Mouse (Mus musculus) liver, adult 2 months (tissue): ENCODE results near the gene Klk1b1. TPM values are rescaled to one million over a fixed set of nuclear protein-coding genes. Genes with fewer than 3 reads are reported as not detected.

Experiments used
- DNase-seq: peaks from one replicate; pipeline ENCODE4 v3.0.0-alpha.2; 2011; ENCODE audit warnings: low read depth, low spot score; ENCODE audit errors: extremely low read depth
- H3K27ac ChIP-seq: fragments of 200-500 bp; replicated peaks from 2 replicates; pipeline ENCODE4 v1.5.1; 2012; ENCODE audit warnings: low read depth, mild to moderate bottlenecking, control low read depth, inconsistent platforms, low read length; ENCODE audit not compliant: insufficient read depth
- H3K27me3 ChIP-seq: fragments of 200-500 bp; 2 replicates; pipeline ENCODE4 v1.6.1; 2012; ENCODE audit warnings: mild to moderate bottlenecking, moderate library complexity, low read length, inconsistent platforms; ENCODE audit not compliant: control insufficient read depth, insufficient read depth
- H3K36me3 ChIP-seq: fragments of 200-500 bp; 2 replicates; pipeline ENCODE4 v1.6.1; 2012; ENCODE audit warnings: low read length, inconsistent platforms; ENCODE audit not compliant: control insufficient read depth, insufficient read depth
- H3K4me1 ChIP-seq: fragments of 200-500 bp; 2 replicates; pipeline ENCODE4 v1.6.1; 2011; ENCODE audit warnings: low read length; ENCODE audit not compliant: control insufficient read depth, insufficient read depth
- H3K4me3 ChIP-seq: fragments of 200-500 bp; 2 replicates; pipeline ENCODE4 v1.5.1; 2011; ENCODE audit warnings: low read depth, mild to moderate bottlenecking, control low read depth, low read length, moderate library complexity; ENCODE audit not compliant: insufficient read depth
- H3K79me2 ChIP-seq: fragments of 200-500 bp; 2 replicates; pipeline ENCODE4 v1.6.1; 2012; ENCODE audit warnings: inconsistent platforms, mild to moderate bottlenecking, low read length, moderate library complexity; ENCODE audit not compliant: control insufficient read depth, insufficient read depth
- H3K9ac ChIP-seq: fragments of 200-500 bp; 2 replicates; pipeline ENCODE4 v1.6.1; 2012; ENCODE audit warnings: low read depth, mild to moderate bottlenecking, control low read depth, inconsistent platforms, low read length
- CTCF ChIP-seq: fragments of 200-500 bp; IDR thresholded peaks from 2 replicates; pipeline ENCODE4 v1.5.1; 2011; ENCODE audit warnings: low read depth, low read length, control low read depth
- POLR2A ChIP-seq: fragments of 200-500 bp; IDR thresholded peaks from 2 replicates; pipeline ENCODE4 v1.6.1; 2011; ENCODE audit warnings: low read length, control low read depth; ENCODE audit not compliant: insufficient read depth; ENCODE audit errors: extremely low read depth
- WGBS: fragments of 180-500 bp; shearing (Covaris S2); methylation state at CpG from one replicate; pipeline ENCODE4 v1.1.7; 2018; 5-methylcytosine and 5-hydroxymethylcytosine counted together
- polyA plus RNA-seq: library from polyadenylated mRNA; depleted of rRNA; stranded (reverse); fragments of >200 nt; gene quantifications from 2 replicates; pipeline ENCODE4 v1.2.3, GENCODE M21; 2012
- total RNA-seq: library from RNA; depleted of rRNA; stranded (reverse); fragments of >200 nt; gene quantifications from 2 replicates; pipeline ENCODE4 v1.2.3, GENCODE M21; 2014

The Klk1b1 gene
- total and polyA plus RNA-seq, 2 experiments: not detected

DNA sequence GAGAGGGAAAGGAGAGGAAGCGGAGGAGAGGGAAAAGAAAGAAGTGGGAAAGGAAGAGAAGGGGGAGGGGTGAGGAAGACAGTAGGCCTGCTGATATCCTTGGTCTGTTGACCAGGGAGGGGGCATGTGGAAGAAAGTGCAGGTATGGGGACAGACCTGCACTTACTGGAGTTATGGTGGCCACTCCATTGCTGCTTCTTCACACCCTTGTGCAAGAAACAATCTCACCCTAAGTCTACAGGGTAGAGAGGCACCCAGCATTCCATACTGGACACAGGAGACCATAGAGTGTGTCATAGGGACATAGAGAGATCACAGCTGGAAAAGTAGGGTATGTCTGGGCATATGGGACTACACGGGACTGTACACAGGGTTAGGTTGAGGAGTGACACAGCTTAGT lies 44.6 kb upstream of the Klk1b1 start:
- Histone ChIP-seq H3K27ac (no peak overlapping the region), H3K79me2 (no peaks in the 10 kb centered on the region), H3K4me3 (no peak overlapping the region), H3K36me3 (no peaks in the 10 kb centered on the region), H3K9ac (no peak overlapping the region), H3K4me1 (no peaks in the 10 kb centered on the region), H3K27me3 (no peaks in the 10 kb centered on the region)
- no peak for DNase-seq
- WGBS: 71% methylated on average over 2 of the region's 2 CpGs
- TF ChIP-seq POLR2A (no peak), CTCF (no peak)

DNA sequence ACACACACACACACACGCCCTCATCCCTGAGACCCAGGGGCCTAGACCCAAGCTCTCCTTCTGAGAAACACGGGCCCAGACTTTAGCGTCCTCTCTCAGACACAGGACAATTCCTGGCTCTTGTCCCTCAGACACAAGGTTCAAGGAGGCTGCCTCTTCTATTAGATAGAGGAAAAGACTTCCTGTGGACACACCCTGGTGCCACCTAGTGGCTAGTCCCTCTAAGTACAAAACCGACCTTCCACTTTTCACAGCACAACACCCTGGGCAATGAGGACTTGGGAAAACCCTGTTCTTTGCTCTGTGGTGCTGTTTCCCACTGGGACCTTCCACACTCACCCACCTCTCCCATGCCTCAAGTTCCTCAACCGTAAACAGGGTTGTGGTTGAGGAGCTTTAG lies 40.6 kb upstream of the Klk1b1 start:
- no peak overlapping the region for H3K9ac ChIP-seq
- no peaks in the 10 kb centered on the region for H3K36me3 ChIP-seq
- H3K79me2 ChIP-seq: no peaks in the 10 kb centered on the region
- no peaks in the 10 kb centered on the region for H3K27me3 ChIP-seq
- H3K4me1 ChIP-seq: no peaks in the 10 kb centered on the region
- WGBS: 68% methylated on average over 5 of the region's 5 CpGs
- H3K27ac ChIP-seq: no peak overlapping the region
- DNase-seq: peak; percentile 4
- H3K4me3 ChIP-seq: no peak overlapping the region
- peak; percentile 13; the same call in 1 of the 2 replicates for TF ChIP-seq CTCF
- no peak for TF ChIP-seq POLR2A

DNA sequence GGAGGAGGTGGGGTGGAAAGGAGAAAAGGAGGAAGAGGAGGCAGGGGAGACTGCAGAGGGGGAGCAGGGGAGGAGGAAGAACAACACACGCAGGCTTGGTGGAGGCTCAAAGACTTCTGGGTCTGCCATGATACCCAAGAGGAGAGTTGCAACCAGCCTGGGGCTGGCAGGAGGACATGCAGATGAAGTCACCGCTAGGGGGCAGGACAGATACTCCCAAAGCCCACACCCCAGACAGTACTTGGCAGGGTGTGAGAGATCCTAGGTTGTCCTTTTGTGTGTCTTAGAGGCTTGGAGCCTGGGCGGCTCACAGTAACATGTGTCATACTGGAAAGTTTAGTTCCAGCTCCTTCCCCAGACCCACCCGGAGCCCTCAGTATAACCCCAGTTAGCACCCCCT lies 38.0 kb upstream of the Klk1b1 start:
- Histone ChIP-seq H3K36me3 (no peaks in the 10 kb centered on the region), H3K79me2 (no peaks in the 10 kb centered on the region), H3K4me3 (no peak overlapping the region), H3K9ac (no peak overlapping the region), H3K4me1 (no peaks in the 10 kb centered on the region), H3K27ac (no peak overlapping the region), H3K27me3 (no peaks in the 10 kb centered on the region)
- WGBS: 49% methylated on average over 4 of the region's 4 CpGs
- DNase-seq: peak; percentile 5
- TF ChIP-seq CTCF (peak; percentile 60), POLR2A (no peak)

DNA sequence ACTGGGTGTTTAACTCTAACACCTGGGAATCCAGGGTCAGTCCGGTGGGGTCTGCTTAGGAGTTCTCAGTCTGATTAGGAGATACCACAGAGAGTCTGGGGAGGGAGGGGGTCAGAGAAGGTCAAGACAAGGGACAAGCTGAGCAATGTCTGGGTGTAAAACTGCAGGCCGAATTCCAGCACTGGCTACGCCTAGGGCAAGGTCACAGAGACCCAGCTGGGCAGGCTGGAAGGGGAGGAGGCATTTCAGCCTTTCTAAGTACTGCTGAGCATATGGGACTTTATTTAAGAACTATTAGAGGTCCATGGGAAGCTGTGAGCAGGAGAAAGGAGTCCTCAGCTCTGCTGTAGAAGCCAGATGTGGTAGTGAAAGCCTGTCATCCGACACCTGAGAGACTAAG lies 34.2 kb upstream of the Klk1b1 start:
- Histone ChIP-seq H3K36me3 (no peaks in the 10 kb centered on the region), H3K4me1 (no peaks in the 10 kb centered on the region), H3K4me3 (no peak overlapping the region), H3K9ac (no peak overlapping the region), H3K79me2 (no peaks in the 10 kb centered on the region), H3K27me3 (no peaks in the 10 kb centered on the region), H3K27ac (no peak overlapping the region)
- 44% methylated on average over 4 of the region's 4 CpGs for WGBS
- no peak for DNase-seq
- TF ChIP-seq CTCF: no peak

DNA sequence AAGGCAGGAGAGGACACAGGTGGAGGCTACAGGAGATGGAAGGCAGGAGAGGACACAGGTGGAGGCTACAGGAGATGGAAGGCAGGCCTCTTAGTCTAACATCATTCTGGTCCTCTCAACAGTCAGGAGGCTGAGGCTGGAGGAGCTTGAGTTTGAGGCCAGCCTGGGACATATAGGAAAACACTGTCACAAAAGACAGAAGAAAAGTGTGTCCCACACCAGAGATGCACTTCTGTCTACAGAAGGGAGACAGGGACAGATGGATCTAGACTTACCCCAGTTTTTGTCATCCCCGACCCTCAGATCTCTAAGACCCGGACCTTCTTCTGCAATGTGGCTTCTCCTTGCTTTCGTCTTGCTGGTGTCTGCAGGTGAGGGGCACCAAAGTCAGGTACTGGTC lies 33.1 kb upstream of the Klk1b1 start, which contains the start of gene Klk15:
Klk15 (plus strand) TSS at position 301 of the 400 bp plus-strand sequence.
- no peak within 1 kb of the TSS for H3K4me3 ChIP-seq
- no peaks in the 10 kb centered on the region for H3K4me1 ChIP-seq
- no peaks in the 10 kb centered on the region for H3K36me3 ChIP-seq
- TF ChIP-seq CTCF (no peak), POLR2A (no peak)
- no peaks in the 10 kb centered on the region for H3K79me2 ChIP-seq
- H3K9ac ChIP-seq: no peak within 1 kb of the TSS
- no peak for DNase-seq
- WGBS: 89% methylated on average over 3 of the region's 3 CpGs
- H3K27ac ChIP-seq: no peak within 1 kb of the TSS
- H3K27me3 ChIP-seq: no peaks in the 10 kb centered on the region

DNA sequence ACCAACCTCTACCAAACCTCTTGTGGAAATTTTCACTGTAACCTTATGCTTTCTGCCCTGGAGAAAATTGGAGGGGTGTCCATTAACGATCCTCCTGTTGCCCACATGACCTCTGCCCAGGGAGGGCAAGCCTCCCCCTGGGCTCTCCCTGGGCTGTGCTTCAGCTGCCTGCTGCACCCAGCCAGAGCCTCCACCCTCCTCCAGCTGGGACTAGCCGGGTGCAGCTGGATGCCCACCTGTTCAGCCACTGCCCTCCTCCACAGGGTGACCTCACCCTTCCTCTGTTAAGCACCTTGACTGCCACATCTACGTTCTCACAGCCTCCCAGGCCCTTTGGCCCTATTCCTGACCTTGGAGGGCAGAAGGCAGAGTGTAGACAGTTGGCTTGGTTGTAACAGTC lies 31.8 kb upstream of the Klk1b1 start:
- H3K79me2 ChIP-seq: no peaks in the 10 kb centered on the region
- DNase-seq: no peak
- TF ChIP-seq CTCF: no peak
- TF ChIP-seq POLR2A: no peak
- H3K36me3 ChIP-seq: no peaks in the 10 kb centered on the region
- no peak overlapping the region for H3K4me3 ChIP-seq
- H3K4me1 ChIP-seq: no peaks in the 10 kb centered on the region
- H3K27ac ChIP-seq: no peak overlapping the region
- 49% methylated on average over 3 of the region's 3 CpGs for WGBS
- no peak overlapping the region for H3K9ac ChIP-seq
- no peaks in the 10 kb centered on the region for H3K27me3 ChIP-seq
